Mouse (Mus musculus): ENCODE data around the gene Spryd3. TPM values are rescaled to one million over a fixed set of nuclear protein-coding genes. Genes with fewer than 3 reads are reported as not detected.
A peak's percentile ranks its signal among the peaks of the same experiment; 100 is the strongest.
"Not testable (repeated sequence)": the region's sequence is repeated elsewhere in the genome, so short reads cannot be mapped to it uniquely, and the experiment has no call there.

Gene Spryd3
- polyA plus RNA-seq, 1 experiment from 2014 or later: 22.5 TPM

- peaks cover 95% of the 10 kb centered on the region for H3K36me3 ChIP-seq (ENCODE audit: inconsistent target)
- H3K79me2 ChIP-seq (ENCODE audit: inconsistent target): peaks cover 24% of the 10 kb centered on the region; the same call in 1 of the 2 replicates
- 80% methylated on average over 12 of the region's 12 CpGs for WGBS (ENCODE audit: missing documents)
- H3K4me3 ChIP-seq (ENCODE audit: inconsistent target): no peak overlapping the region
- H3K27ac ChIP-seq: no peak overlapping the region
Measured at GRCm38 (mm10) chr15:102089914-102090585, 46.0 kb downstream of the Spryd3 start.

- peaks cover 92% of the 10 kb centered on the region for H3K79me2 ChIP-seq (ENCODE audit: inconsistent target)
- peaks cover 57% of the 10 kb centered on the region for H3K36me3 ChIP-seq (ENCODE audit: inconsistent target)
- H3K27ac ChIP-seq: no peak overlapping the region
- 96% methylated on average over 4 of the region's 4 CpGs for WGBS (ENCODE audit: missing documents)
- no peak overlapping the region for H3K4me3 ChIP-seq (ENCODE audit: inconsistent target)
Measured at GRCm38 (mm10) chr15:102083028-102083427, 53.0 kb downstream of the Spryd3 start.

- peaks cover 96% of the 10 kb centered on the region for H3K79me2 ChIP-seq (ENCODE audit: inconsistent target)
- peaks cover 49% of the 10 kb centered on the region for H3K36me3 ChIP-seq (ENCODE audit: inconsistent target)
- no peak overlapping the region for H3K27ac ChIP-seq
- no peak overlapping the region for H3K4me3 ChIP-seq (ENCODE audit: inconsistent target)
- WGBS (ENCODE audit: missing documents): 92% methylated on average over 4 of the region's 4 CpGs
Measured at GRCm38 (mm10) chr15:102082148-102082547, 53.9 kb downstream of the Spryd3 start.

GRCm38 (mm10) chr15:102080429-102080828 is 55.6 kb downstream of the Spryd3 start:
- peaks cover 32% of the 10 kb centered on the region for H3K36me3 ChIP-seq (ENCODE audit: inconsistent target)
- WGBS (ENCODE audit: missing documents): 53% methylated on average over 2 of the region's 2 CpGs
- H3K4me3 ChIP-seq (ENCODE audit: inconsistent target): no peak overlapping the region
- peaks cover 98% of the 10 kb centered on the region for H3K79me2 ChIP-seq (ENCODE audit: inconsistent target)
- no peak overlapping the region for H3K27ac ChIP-seq

- peaks cover 27% of the 10 kb centered on the region; the same call in 1 of the 2 replicates for H3K36me3 ChIP-seq (ENCODE audit: inconsistent target)
- not testable (repeated sequence) for H3K27ac ChIP-seq; H3K4me3 ChIP-seq (ENCODE audit: inconsistent target)
- WGBS (ENCODE audit: missing documents): 56% methylated on average over 6 of the region's 8 CpGs
- peaks cover 99% of the 10 kb centered on the region for H3K79me2 ChIP-seq (ENCODE audit: inconsistent target)
Measured at GRCm38 (mm10) chr15:102079924-102080323, 56.1 kb downstream of the Spryd3 start.

- Histone ChIP-seq H3K36me3 (ENCODE audit: inconsistent target) (peaks cover 20% of the 10 kb centered on the region; the same call in 1 of the 2 replicates), H3K4me3 (ENCODE audit: inconsistent target) (no peak overlapping the region), H3K79me2 (ENCODE audit: inconsistent target) (peaks cover 100% of the 10 kb centered on the region), H3K27ac (no peak overlapping the region)
- 93% methylated on average over 4 of the region's 4 CpGs for WGBS (ENCODE audit: missing documents)
Measured at GRCm38 (mm10) chr15:102079221-102079620, 56.8 kb downstream of the Spryd3 start.

- Histone ChIP-seq H3K27ac (no peak overlapping the region), H3K79me2 (ENCODE audit: inconsistent target) (peaks cover 84% of the 10 kb centered on the region)
- 75% methylated on average over 2 of the region's 2 CpGs for WGBS (ENCODE audit: missing documents)
Measured at GRCm38 (mm10) chr15:102077111-102077677, 58.8 kb downstream of the Spryd3 start.

GRCm38 (mm10) chr15:102074876-102075585 is 61.0 kb downstream of the Spryd3 start:
- 10% methylated on average over 11 of the region's 11 CpGs for WGBS (ENCODE audit: missing documents)
- Histone ChIP-seq H3K36me3 (ENCODE audit: inconsistent target) (no peaks in the 10 kb centered on the region), H3K27ac (peak overlapping the region; percentile 45), H3K79me2 (ENCODE audit: inconsistent target) (peaks cover 62% of the 10 kb centered on the region), H3K4me3 (ENCODE audit: inconsistent target) (peak overlapping the region; percentile 71)

More at GRCm38 (mm10) chr15:102077111-102077677, 58.8 kb downstream of the Spryd3 start:
- Histone ChIP-seq H3K4me3 (ENCODE audit: inconsistent target) (no peak overlapping the region), H3K36me3 (ENCODE audit: inconsistent target) (peaks cover 1% of the 10 kb centered on the region; the same call in 1 of the 2 replicates)

GRCm38 (mm10) chr15:102074070-102074731 is 61.8 kb downstream of the Spryd3 start:
- Histone ChIP-seq H3K36me3 (ENCODE audit: inconsistent target) (no peaks in the 10 kb centered on the region), H3K4me3 (ENCODE audit: inconsistent target) (peak overlapping the region; percentile 71), H3K27ac (peak overlapping the region; percentile 72), H3K79me2 (ENCODE audit: inconsistent target) (peaks cover 54% of the 10 kb centered on the region)
- WGBS (ENCODE audit: missing documents): under 1% methylated on average over 54 of the region's 57 CpGs

- Histone ChIP-seq H3K79me2 (ENCODE audit: inconsistent target) (peaks cover 48% of the 10 kb centered on the region), H3K36me3 (ENCODE audit: inconsistent target) (no peaks in the 10 kb centered on the region), H3K4me3 (ENCODE audit: inconsistent target) (peak within 1 kb of the TSS; percentile 71), H3K27ac (peak within 1 kb of the TSS; percentile 72)
- whole genome bisulfite sequencing (ENCODE audit: missing documents): under 1% methylated on average over 57 of the region's 58 CpGs
Measured at GRCm38 (mm10) chr15:102073559-102074069, 62.4 kb downstream of the Spryd3 start, which contains the start of gene Eif4b. Gene Eif4b, plus strand, starts transcription at chr15:102073773.

GRCm38 (mm10) chr15:102072963-102073558 is 63.0 kb downstream of the Spryd3 start:
- Histone ChIP-seq H3K79me2 (ENCODE audit: inconsistent target) (peaks cover 42% of the 10 kb centered on the region), H3K27ac (peak overlapping the region; percentile 46), H3K36me3 (ENCODE audit: inconsistent target) (no peaks in the 10 kb centered on the region), H3K4me3 (ENCODE audit: inconsistent target) (peak overlapping the region; percentile 49)
- WGBS (ENCODE audit: missing documents): 21% methylated on average over 6 of the region's 6 CpGs

- Histone ChIP-seq H3K4me3 (ENCODE audit: inconsistent target) (no peak overlapping the region), H3K79me2 (ENCODE audit: inconsistent target) (peaks cover 20% of the 10 kb centered on the region), H3K27ac (no peak overlapping the region), H3K36me3 (ENCODE audit: inconsistent target) (no peaks in the 10 kb centered on the region)
- 83% methylated on average over 13 of the region's 13 CpGs for whole genome bisulfite sequencing (ENCODE audit: missing documents)
Measured at GRCm38 (mm10) chr15:102070476-102071467, 65.3 kb downstream of the Spryd3 start.
